Mouse (Mus musculus): Measurements from ENCODE around the gene Cdc42bpa. TPM values are rescaled to one million over a fixed set of nuclear protein-coding genes. Genes with fewer than 3 reads are reported as not detected.

The Cdc42bpa gene
- polyA plus RNA-seq, 1 experiment, result 32.7 TPM

- no peak for DNase-seq (ENCODE audit: low spot score)
Observed at GRCm38 (mm10) chr1:180166533-180166932, 206.3 kb downstream of the Cdc42bpa start.

GRCm38 (mm10) chr1:180168294-180168693, 208.0 kb downstream of the Cdc42bpa start:
- DNase-seq (ENCODE audit: low spot score), result no peak

DNA sequence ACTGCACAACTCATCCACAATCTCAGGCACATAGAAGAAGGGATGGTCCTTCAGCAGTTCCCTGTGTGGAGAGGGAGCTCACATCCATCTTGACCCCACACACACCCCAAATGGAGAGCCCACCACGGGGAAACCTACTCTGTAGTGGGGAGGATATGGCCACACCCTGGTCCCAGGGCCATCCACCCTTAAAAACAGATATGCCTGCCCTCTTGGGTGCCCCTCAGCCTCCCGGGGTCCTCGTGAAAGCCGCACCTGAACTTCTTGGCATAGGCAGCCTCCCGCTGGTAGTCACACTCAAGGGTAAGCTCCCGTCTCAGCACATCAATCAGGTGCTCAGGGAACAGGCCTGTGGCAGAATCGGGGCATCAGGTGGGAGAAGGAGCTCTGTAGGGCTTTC, 208.9 kb downstream of the Cdc42bpa start:
- DNase-seq (ENCODE audit: low spot score), result no peak

- no peak for DNase-seq (ENCODE audit: low spot score)
Observed at GRCm38 (mm10) chr1:180170071-180170470, 209.8 kb downstream of the Cdc42bpa start.

DNA sequence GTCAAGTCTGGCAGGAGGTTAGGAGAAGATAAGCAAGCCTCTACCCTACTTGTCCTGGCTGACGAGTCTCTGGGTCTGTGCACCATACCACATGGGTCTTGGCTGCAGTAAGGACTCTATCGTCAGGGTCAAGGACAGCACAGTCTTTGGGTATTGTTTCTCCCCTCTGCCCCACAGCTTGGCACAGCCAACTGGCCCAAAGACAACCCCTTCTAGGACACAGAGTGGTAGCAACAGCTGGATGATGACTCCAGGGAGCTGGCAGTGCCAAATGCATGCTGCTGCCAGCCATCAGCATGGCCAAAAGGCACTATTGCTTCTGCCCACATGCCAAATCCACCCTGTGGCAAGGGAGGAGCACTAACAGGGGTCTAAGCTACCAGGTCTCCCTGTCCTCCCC, 211.6 kb downstream of the Cdc42bpa start:
- DNase-seq (ENCODE audit: low spot score), result no peak

GRCm38 (mm10) chr1:180172600-180172999, 212.3 kb downstream of the Cdc42bpa start:
- no peak for DNase-seq (ENCODE audit: low spot score)

GRCm38 (mm10) chr1:180173017-180173416, 212.7 kb downstream of the Cdc42bpa start:
- DNase-seq (ENCODE audit: low spot score), result no peak

GRCm38 (mm10) chr1:180174718-180175117, 214.4 kb downstream of the Cdc42bpa start:
- DNase-seq (ENCODE audit: low spot score), result no peak

DNA sequence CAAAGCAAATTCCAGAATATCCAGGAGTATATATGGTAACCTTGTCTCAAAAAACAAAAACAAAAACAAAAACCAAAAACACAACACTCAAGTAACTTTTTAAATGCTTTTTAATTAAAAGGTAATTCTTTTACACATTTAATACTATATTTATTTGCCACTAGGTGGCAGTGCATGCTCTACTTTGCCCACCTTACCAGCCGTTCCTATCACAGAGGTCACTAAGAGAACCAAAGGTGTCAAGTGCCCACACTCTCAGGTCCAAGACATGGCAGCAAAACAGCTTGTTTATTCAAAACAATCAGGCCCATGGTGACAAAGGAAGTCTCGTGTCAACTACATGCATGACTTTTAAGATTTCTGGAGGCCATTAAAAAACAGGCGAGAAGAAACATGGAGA, 214.9 kb downstream of the Cdc42bpa start:
- no peak for DNase-seq (ENCODE audit: low spot score)

- DNase-seq (ENCODE audit: low spot score), result no peak
Observed at GRCm38 (mm10) chr1:180175635-180176034, 215.4 kb downstream of the Cdc42bpa start.

GRCm38 (mm10) chr1:180176784-180177183, 216.5 kb downstream of the Cdc42bpa start:
- no peak for DNase-seq (ENCODE audit: low spot score)

GRCm38 (mm10) chr1:180178340-180178739, 218.1 kb downstream of the Cdc42bpa start:
- DNase-seq (ENCODE audit: low spot score), result no peak

DNA sequence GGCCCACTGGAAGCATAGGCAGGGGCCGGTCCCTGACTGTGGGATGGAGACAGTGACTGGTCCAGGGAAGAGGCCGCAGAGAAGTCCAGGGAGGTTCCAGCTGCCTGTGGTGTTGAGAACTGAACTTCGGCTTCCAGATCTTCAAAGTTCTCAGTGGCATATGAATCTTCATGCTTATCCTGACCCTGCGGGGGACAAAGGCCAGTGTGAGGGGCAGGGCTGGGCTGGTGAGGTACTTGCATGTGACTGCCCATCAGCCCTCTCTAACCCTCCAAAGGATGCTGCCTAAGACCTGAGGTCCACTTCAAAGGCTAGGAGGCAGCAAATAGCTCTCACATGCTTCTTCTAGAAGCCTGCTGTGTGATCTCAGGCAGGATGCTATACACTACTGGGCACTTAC, 218.8 kb downstream of the Cdc42bpa start:
- DNase-seq (ENCODE audit: low spot score), result no peak

DNA sequence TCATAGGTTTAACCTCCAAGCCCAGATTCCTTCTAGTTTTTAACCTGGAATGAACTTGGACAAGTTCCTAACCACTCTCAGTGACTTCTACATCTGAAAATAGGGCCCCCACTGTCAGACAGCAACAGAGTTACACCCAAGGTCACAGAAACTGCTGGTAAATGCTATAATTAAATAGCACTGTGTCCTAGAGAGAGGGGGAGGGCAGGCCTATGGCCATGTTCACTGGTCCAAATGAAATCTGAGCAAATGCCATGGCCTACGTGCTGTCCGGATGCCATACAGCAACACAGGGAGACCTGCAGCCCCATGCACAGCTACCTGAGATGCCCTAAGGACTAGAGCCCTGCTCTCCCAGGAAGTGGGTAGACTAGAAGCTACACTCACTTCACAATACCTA, 219.6 kb downstream of the Cdc42bpa start:
- no peak for DNase-seq (ENCODE audit: low spot score)

DNA sequence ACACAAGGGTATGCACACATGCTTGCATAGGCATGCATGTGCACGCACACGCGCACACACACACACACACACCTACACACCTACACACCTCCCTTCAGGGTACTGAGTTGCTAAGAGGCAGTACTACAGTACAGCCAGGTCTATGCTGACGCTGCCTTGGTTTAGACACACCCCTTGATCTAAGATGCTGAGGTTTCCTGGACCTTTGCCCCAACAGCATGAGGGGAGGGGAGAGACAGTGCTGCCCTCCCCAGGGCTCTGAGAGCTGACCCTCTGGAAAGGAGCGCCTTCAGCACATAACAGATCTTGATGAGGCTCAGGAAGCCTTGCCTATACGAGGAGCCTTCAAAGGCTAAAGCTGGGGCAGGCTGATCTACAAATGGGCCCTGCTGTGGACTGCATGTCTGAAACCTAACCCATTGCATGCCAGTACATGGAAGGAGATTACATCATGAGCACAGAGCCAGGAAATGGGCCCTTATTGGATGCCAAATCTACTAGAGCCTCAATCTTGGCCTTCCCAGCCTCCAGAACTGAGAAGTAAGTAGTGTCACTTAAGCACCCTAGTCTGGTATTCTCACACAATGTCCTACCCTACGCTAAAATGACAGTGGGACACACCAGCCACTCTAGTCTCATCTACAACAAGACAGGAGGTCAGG, 221.2 kb downstream of the Cdc42bpa start:
- DNase-seq (ENCODE audit: low spot score), result no peak

DNA sequence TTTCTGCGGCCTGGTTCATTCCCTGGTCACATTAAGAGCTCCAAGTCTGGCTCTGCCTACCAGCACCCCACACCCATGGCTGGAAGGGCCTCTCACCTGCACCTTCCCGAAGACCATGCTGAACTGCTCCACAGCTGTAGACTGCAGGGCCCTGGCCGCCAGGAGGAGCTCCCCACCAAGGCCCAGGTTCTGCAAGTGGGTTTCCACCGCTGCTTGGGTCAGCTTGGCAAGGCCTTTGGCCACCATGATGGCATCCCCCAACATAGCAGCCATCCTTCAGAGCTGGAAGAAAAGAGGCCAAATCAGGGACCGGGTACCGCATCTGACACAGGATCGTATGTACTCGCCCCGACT, 221.7 kb downstream of the Cdc42bpa start:
- DNase-seq (ENCODE audit: low spot score), result no peak

DNA sequence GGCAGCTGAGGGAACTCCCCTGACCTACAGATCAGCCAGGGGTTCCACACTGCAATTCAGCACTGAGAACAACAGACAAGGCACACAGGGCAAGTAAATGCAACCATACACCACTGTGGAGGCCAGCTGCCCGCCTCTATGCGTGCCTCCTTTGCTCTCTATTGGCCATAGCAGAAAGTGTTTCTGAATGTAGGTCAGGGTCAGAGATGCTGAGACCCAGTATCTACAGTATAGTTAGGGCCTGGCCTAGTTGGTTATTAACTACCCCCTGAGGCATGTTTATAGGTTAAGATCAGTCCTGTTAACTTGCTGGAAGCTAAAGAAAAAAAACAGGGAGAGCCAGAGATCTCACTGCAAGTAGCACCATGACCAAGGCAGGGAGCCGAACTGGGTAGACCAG, 222.5 kb downstream of the Cdc42bpa start:
- DNase-seq (ENCODE audit: low spot score), result no peak

DNA sequence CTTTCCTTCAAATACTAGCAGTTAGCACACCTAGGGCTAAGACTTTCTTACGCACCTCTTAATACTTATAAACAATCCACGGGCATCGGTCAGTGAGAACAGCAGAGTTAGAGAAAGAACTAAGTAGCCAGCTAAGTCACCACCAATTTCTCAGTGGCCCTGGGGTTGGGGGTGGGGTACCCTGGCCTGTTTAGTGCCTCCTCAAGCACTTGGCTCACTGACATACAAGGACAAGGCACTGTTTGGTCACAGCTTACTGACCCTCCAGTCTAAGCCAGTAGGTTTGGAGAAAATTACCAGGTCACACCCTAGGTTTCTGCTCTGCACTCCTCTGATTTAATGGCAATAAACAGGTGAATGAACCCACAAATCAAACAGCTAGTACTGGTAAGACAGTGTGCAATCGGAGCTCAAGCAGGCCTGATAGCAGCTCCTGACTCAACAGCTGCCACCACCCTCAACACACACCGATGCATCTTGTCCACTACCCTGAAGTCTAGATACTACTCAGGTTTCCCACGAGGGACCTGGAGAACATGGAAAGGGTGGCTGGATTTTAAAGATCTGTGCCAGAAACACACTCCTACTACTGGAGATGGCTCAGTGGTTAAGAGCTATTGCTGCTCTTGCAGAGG, 223.4 kb downstream of the Cdc42bpa start:
- no peak for DNase-seq (ENCODE audit: low spot score)

- no peak for DNase-seq (ENCODE audit: low spot score)
Observed at GRCm38 (mm10) chr1:180184768-180185167, 224.5 kb downstream of the Cdc42bpa start.

GRCm38 (mm10) chr1:180185877-180186276, 225.6 kb downstream of the Cdc42bpa start:
- DNase-seq (ENCODE audit: low spot score), result no peak

- DNase-seq (ENCODE audit: low spot score), result no peak
Observed at GRCm38 (mm10) chr1:180186371-180186770, 226.1 kb downstream of the Cdc42bpa start.

DNA sequence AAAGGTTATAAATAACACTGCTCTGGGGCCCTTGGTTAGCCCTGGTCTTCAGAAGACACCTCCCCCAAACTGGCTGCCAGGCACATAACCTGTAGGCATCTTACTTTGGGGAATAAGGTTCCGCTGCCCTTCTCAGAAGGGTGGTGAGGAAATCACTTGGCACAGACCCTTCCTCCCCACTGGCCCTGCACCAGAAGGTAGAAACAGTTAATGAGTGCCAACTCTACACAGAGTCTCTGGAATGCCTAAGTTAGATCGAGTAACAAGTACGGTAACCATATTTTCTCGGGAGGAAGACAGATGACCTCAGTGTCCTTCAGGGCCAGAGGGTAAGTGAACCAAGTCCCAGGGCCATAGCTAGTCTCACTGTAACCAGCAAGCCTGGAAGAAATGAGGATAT, 228.7 kb downstream of the Cdc42bpa start:
- no peak for DNase-seq (ENCODE audit: low spot score)

DNA sequence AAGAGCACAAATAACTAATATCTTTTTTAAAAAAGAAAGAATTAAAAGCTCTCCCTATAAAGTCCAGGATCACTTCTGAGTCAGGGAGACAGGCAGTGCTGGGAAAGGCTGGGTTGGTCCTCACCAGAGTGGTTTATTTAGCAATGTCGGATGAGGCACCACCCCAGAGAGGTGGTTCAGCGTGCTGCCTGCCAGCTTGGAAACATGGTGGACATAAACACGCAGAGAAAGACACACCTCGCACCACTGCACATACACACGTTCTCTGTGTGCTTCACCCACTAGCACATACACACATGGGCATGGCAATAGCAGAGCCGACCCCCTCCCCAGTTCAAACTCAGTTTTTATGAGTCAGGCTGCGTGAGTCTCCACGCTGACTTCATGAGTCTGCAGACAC, 230.8 kb downstream of the Cdc42bpa start:
- no peak for DNase-seq (ENCODE audit: low spot score)

Measured in urinary bladder, adult 2 months (tissue).